Mouse (Mus musculus): ENCODE measurements around the gene Aspscr1.

DNA sequence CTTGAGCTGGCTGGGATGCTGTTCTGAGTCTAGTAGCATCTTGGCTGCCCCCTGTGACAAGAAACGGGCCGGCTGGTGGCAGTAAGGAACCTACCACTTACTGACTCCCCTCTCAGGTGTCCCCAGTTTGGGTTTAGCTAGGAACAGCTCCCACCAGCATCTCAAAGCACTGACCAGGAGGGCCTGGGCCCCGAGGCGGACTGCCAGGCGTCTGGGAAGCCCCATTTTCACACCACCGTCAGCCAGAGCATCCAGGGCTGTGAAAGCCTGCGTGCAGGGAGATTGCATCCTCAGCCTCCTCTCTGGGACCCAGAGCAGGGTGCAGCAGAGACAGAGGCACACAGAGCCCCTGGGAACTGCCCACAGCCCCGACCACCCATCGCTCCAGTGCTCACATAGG lies 31.5 kb upstream of the Aspscr1 start:
- TF ChIP-seq CTCF (IDR thresholded peaks at IDR 0.05; ENCODE audit: low read depth, low read length) (no peak), GATA1 (IDR thresholded peaks at IDR 0.05; ENCODE audit: borderline replicate concordance, low read length) (no peak), GATA2 (IDR thresholded peaks at IDR 0.05; ENCODE audit: borderline replicate concordance, low read depth, low read length) (no peak), TAL1 (conservative IDR thresholded peaks at IDR 0.05; ENCODE audit: low read depth, low read length) (no peak), POLR2AphosphoS5 (IDR thresholded peaks at IDR 0.05; ENCODE audit: insufficient replicate concordance, low read depth, low read length) (no peak)

Measured in G1E (cell line).